Mouse (Mus musculus) liver, embryonic 14.5 days (tissue): Measurements from ENCODE around the gene Cebpa. TPM values are rescaled to one million over a fixed set of nuclear protein-coding genes. Genes with fewer than 3 reads are reported as not detected.
A peak's percentile ranks its signal among the peaks of the same experiment; 100 is the strongest.

Source experiments
- ATAC-seq: fragments of 200-750 bp; cut with Nextera tagmentation; 2 replicates; pipeline ENCODE4 v1.8.0; 2017; ENCODE audit warnings: moderate number of reproducible peaks, mild to moderate bottlenecking, moderate library complexity; ENCODE audit not compliant: insufficient read depth
- DNase-seq, 3 experiments: peaks; one replicate each; pipeline ENCODE4 v3.0.0-alpha.2; 2012 to 2013; ENCODE audit warnings: low read depth in 3 of 3, low spot score in 3 of 3
- H3K27ac ChIP-seq: fragments of 300-500 bp; sonication (generic); 2 replicates; pipeline ENCODE4 v1.5.1; 2014; ENCODE audit warnings: moderate library complexity, mild to moderate bottlenecking, control low read depth, inconsistent platforms
- H3K27me3 ChIP-seq: fragments of 300-500 bp; sonication (generic); 2 replicates; pipeline ENCODE4 v1.6.1; 2014; ENCODE audit warnings: mild to moderate bottlenecking, low read length, moderate library complexity; ENCODE audit not compliant: control insufficient read depth, insufficient read depth
- H3K36me3 ChIP-seq: fragments of 300-500 bp; sonication (generic); replicated peaks from 2 replicates; pipeline ENCODE4 v1.6.1; 2014; ENCODE audit warnings: low read depth; ENCODE audit not compliant: control insufficient read depth, insufficient read depth
- H3K4me1 ChIP-seq, 2 experiments: fragments of 200-500 bp in 1 of 2; fragments of 300-500 bp in 1 of 2; sonication (generic) in 1 of 2; replicated peaks; 2 replicates each; pipeline ENCODE4 v1.6.1; 2012 to 2014; ENCODE audit warnings: antibody characterized with exemption in 1 of 2, inconsistent platforms in 1 of 2, low read length in 1 of 2; ENCODE audit not compliant: control insufficient read depth in 2 of 2, insufficient read depth in 2 of 2
- H3K4me2 ChIP-seq: fragments of 300-500 bp; sonication (generic); 2 replicates; pipeline ENCODE4 v1.6.1; 2014; ENCODE audit warnings: low read depth, mild to moderate bottlenecking, control low read depth, moderate library complexity
- H3K4me3 ChIP-seq, 2 experiments: fragments of 200-500 bp in 1 of 2; fragments of 300-500 bp in 1 of 2; sonication (generic) in 1 of 2; 2 replicates each; pipeline ENCODE4 v1.5.1; 2012 to 2014; ENCODE audit warnings: low read depth in 2 of 2, low read length in 2 of 2, mild to moderate bottlenecking in 2 of 2, control low read depth in 1 of 2, inconsistent platforms in 1 of 2, moderate library complexity in 1 of 2; ENCODE audit not compliant: insufficient read depth in 1 of 2
- H3K9ac ChIP-seq: fragments of 300-500 bp; sonication (generic); replicated peaks from 2 replicates; pipeline ENCODE4 v1.6.1; 2014; ENCODE audit warnings: mild to moderate bottlenecking, control low read depth, moderate library complexity
- H3K9me3 ChIP-seq: fragments of 300-500 bp; sonication (generic); 2 replicates; pipeline ENCODE4 v1.6.1; 2016; ENCODE audit warnings: low read length, mixed read lengths; ENCODE audit not compliant: control insufficient read depth
- CTCF ChIP-seq: IDR thresholded peaks from 2 replicates; pipeline ENCODE4 v1.5.1; 2016; ENCODE audit warnings: antibody characterized with exemption, low read depth, control low read depth
- EP300 ChIP-seq: IDR thresholded peaks from 2 replicates; pipeline ENCODE4 v1.6.1; 2016; ENCODE audit warnings: antibody characterized with exemption, low read depth
- WGBS: fragments of 180-500 bp; shearing (Covaris S2); extraction: QIAGEN DNeasy Blood & Tissue Kit; methylation state at CpG from one replicate; pipeline ENCODE4 v1.1.7; 2014; ENCODE audit not compliant: insufficient replicate concordance; 5-methylcytosine and 5-hydroxymethylcytosine counted together
- polyA plus RNA-seq, 2 experiments: library from polyadenylated mRNA; depleted of rRNA in 1 of 2; stranded (reverse) in 1 of 2; unstranded in 1 of 2; fragments of >200 nt; fragmentation: Nextera tagmentation in 1 of 2; extraction: Ambion mirVana in 1 of 2; gene quantifications; 2 replicates each; pipeline versions ENCODE4 v1.2.1 to v1.2.3; 2012 to 2014

The Cebpa gene
- polyA plus RNA-seq, 2 experiments: 7.1 to 15.0 TPM

- H3K27me3 ChIP-seq: no peaks in the 10 kb centered on the region; the same call in 1 of the 2 replicates
- H3K36me3 ChIP-seq: no peaks in the 10 kb centered on the region
- no peaks in the 10 kb centered on the region for H3K9me3 ChIP-seq
- no peak overlapping the region for H3K4me2 ChIP-seq
- H3K4me3 ChIP-seq: no peak overlapping the region
- H3K4me1 ChIP-seq: peaks cover 0 to 9% of the 10 kb centered on the region in 2 experiments; a peak in 2 of 4 replicates
- 40% methylated on average over 12 of the region's 12 CpGs for WGBS
- ATAC-seq (no peak), DNase-seq (no peak)
- H3K9ac ChIP-seq: no peak overlapping the region
- no peak overlapping the region for H3K27ac ChIP-seq
- TF ChIP-seq EP300 (no peak), CTCF (no peak)
Measured at GRCm38 (mm10) chr7:35084565-35085360, 34.3 kb upstream of the Cebpa start.

GRCm38 (mm10) chr7:35086271-35086861 lies 32.7 kb upstream of the Cebpa start:
- H3K4me3 ChIP-seq: peak overlapping the region in 1 of 2 experiments; percentile 12; a peak in 1 of 4 replicates
- H3K4me1 ChIP-seq: peaks cover 0 to 4% of the 10 kb centered on the region in 2 experiments; a peak in 2 of 4 replicates
- TF ChIP-seq EP300 (no peak), CTCF (no peak)
- ATAC-seq: no peak; the same call in 1 of the 2 replicates
- WGBS: 4% methylated on average over 21 of the region's 21 CpGs
- H3K9me3 ChIP-seq: no peaks in the 10 kb centered on the region
- no peaks in the 10 kb centered on the region; the same call in 1 of the 2 replicates for H3K27me3 ChIP-seq
- peak overlapping the region; percentile 48 for H3K4me2 ChIP-seq
- no peak overlapping the region for H3K27ac ChIP-seq
- no peak overlapping the region for H3K9ac ChIP-seq
- DNase-seq: no peak
- H3K36me3 ChIP-seq: no peaks in the 10 kb centered on the region

- ATAC-seq: no peak
- Histone ChIP-seq H3K27ac (no peak overlapping the region), H3K4me1 (peaks cover 0 to 2% of the 10 kb centered on the region in 2 experiments; a peak in 2 of 4 replicates), H3K27me3 (no peaks in the 10 kb centered on the region; the same call in 1 of the 2 replicates), H3K4me3 (no peak overlapping the region), H3K9me3 (no peaks in the 10 kb centered on the region), H3K4me2 (no peak overlapping the region), H3K9ac (no peak overlapping the region), H3K36me3 (no peaks in the 10 kb centered on the region)
- TF ChIP-seq CTCF: no peak
- 0 out of 2 replicates have a peak, but pooled peaks have one; percentile 18 for TF ChIP-seq EP300
- DNase-seq: no peak
- 46% methylated on average over 5 of the region's 5 CpGs for WGBS
Measured at GRCm38 (mm10) chr7:35090550-35090949, 28.5 kb upstream of the Cebpa start.

DNA sequence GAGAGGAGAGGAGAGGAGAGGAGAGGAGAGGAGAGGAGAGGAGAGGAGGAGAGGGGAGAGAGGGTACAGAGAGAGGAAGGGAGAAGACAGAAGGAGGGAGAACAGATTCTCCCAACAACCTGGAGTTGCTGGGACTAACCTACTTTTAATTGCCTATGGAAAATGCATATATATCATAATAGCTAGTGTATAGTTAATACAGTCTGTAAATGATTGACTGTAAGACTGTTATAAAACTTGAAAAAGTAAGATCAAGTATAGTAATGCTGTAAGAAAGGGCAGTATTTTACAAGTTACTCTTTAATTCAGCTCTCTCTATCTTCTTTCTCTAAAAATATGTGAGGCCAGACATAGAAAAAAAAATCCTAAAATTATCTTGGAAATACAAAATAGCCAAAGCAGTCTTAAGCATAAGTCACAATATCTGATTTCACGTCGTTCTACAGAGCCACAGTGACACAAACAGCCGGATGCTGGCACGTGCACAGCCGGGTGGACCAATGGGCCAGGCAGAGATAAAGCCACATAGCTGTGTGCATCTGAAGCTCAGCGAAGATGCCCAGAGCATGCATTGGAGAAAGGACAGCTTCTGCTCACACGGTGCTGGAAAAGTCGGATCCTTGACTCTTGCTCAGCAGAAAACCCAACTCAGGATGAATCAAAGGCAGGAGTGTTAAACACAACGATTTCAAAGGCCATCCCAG lies 24.0 kb upstream of the Cebpa start:
- no peak for ATAC-seq
- H3K4me2 ChIP-seq: no peak overlapping the region
- WGBS: 63% methylated on average over 9 of the region's 9 CpGs

More for the DNA sequence above, 24.0 kb upstream of the Cebpa start:
- H3K4me1 ChIP-seq: peaks cover 0 to 2% of the 10 kb centered on the region in 2 experiments; a peak in 2 of 4 replicates
- no peak for TF ChIP-seq CTCF
- TF ChIP-seq EP300: no peak
- H3K9me3 ChIP-seq: no peaks in the 10 kb centered on the region
- H3K4me3 ChIP-seq: no peak overlapping the region
- H3K9ac ChIP-seq: no peak overlapping the region
- H3K27ac ChIP-seq: no peak overlapping the region
- H3K27me3 ChIP-seq: no peaks in the 10 kb centered on the region
- no peak for DNase-seq
- H3K36me3 ChIP-seq: no peaks in the 10 kb centered on the region
